Mouse (Mus musculus): Measurements from ENCODE around the gene Foxo6.

- TF ChIP-seq CTCF (IDR thresholded peaks at IDR 0.05), result no peak
- no peak for TF ChIP-seq EP300 (IDR thresholded peaks at IDR 0.05)
Observed at GRCm38 (mm10) chr4:120285223-120285622, 1.9 kb downstream of the Foxo6 start.
